Mouse (Mus musculus) heart, postnatal 10 days (tissue): ENCODE data around the gene Ebp. TPM values are rescaled to one million over a fixed set of nuclear protein-coding genes. Genes with fewer than 3 reads are reported as not detected.

Experiments used
- DNase-seq, 2 experiments: peaks; one replicate each; pipeline ENCODE4 v3.0.0; 2021
- intact Hi-C: fragments of 180-260 bp; cut with DNase I; formaldehyde crosslinking; loops from one replicate; pipeline ENCODE4 v1.15.1; 2025
- total RNA-seq, 2 experiments: library from RNA; stranded (reverse); gene quantifications; 2 replicates each; pipeline ENCODE4 v1.2.3; 2021

Ebp gene
- total RNA-seq, 2 experiments from 2014 or later, result 22.8 to 26.1 TPM

- peak; percentile 81 to 85 for DNase-seq
- intact Hi-C loops, result loop anchor here (5.0 kb wide), 1 partner anchor 59 kb away; the partner anchor contains the start of gene Ftsj1
Observed at GRCm38 (mm10) chrX:8192640-8193418, 483 bp downstream of the Ebp start.

GRCm38 (mm10) chrX:8192126-8192639, 1.1 kb downstream of the Ebp start:
- no peak for DNase-seq
- intact Hi-C loops, result loop anchor here (5.0 kb wide), 1 partner anchor 60 kb away; the partner anchor contains the start of gene Ftsj1

GRCm38 (mm10) chrX:8182871-8183540, 10.3 kb downstream of the Ebp start:
- intact Hi-C loops, result no loop called here
- no peak for DNase-seq

- intact Hi-C loops, result no loop called here
Observed at GRCm38 (mm10) chrX:8179646-8180045, 13.7 kb downstream of the Ebp start.

GRCm38 (mm10) chrX:8178871-8179270, 14.4 kb downstream of the Ebp start:
- intact Hi-C loops, result no loop called here
- no peak for DNase-seq

More at GRCm38 (mm10) chrX:8179646-8180045, 13.7 kb downstream of the Ebp start:
- DNase-seq, result no peak

- DNase-seq, result peak; percentile 87 to 89
- intact Hi-C loops, result no loop called here
Observed at GRCm38 (mm10) chrX:8175504-8176385, 17.6 kb downstream of the Ebp start, which contains the start of gene Tbc1d25. Gene Tbc1d25 (minus strand): TSS chrX:8176181.

GRCm38 (mm10) chrX:8175169-8175503, 18.2 kb downstream of the Ebp start:
- intact Hi-C loops, result no loop called here
- no peak for DNase-seq

- DNase-seq, result no peak
- intact Hi-C loops, result no loop called here
Observed at GRCm38 (mm10) chrX:8167716-8168647, 25.3 kb downstream of the Ebp start.

- DNase-seq, result no peak
- intact Hi-C loops, result no loop called here
Observed at GRCm38 (mm10) chrX:8164471-8164870, 28.8 kb downstream of the Ebp start.

- intact Hi-C loops, result no loop called here
- no peak for DNase-seq
Observed at GRCm38 (mm10) chrX:8163076-8163475, 30.2 kb downstream of the Ebp start.

GRCm38 (mm10) chrX:8145153-8145991, 47.9 kb downstream of the Ebp start, which contains the start of gene Rbm3:
Gene Rbm3 (minus strand): TSS chrX:8145880.
- intact Hi-C loops, result no loop called here
- peak; percentile 86 to 90 for DNase-seq

GRCm38 (mm10) chrX:8143750-8144149, 49.6 kb downstream of the Ebp start:
- DNase-seq, result no peak
- intact Hi-C loops, result no loop called here

GRCm38 (mm10) chrX:8142948-8143347, 50.4 kb downstream of the Ebp start:
- intact Hi-C loops, result no loop called here
- no peak for DNase-seq

- DNase-seq, result no peak
- intact Hi-C loops, result no loop called here
Observed at GRCm38 (mm10) chrX:8141058-8141457, 52.3 kb downstream of the Ebp start.

GRCm38 (mm10) chrX:8140446-8140845, 52.9 kb downstream of the Ebp start:
- no peak for DNase-seq
- intact Hi-C loops, result no loop called here

GRCm38 (mm10) chrX:8139480-8139879, 53.8 kb downstream of the Ebp start:
- DNase-seq, result no peak
- intact Hi-C loops, result no loop called here

GRCm38 (mm10) chrX:8135886-8136285, 57.4 kb downstream of the Ebp start:
- DNase-seq, result no peak
- intact Hi-C loops, result no loop called here
